Mouse (Mus musculus) lung, postnatal 0 days (tissue): Measurements from ENCODE around the gene St3gal6.

Source experiments
- CTCF ChIP-seq: IDR thresholded peaks from 2 replicates; pipeline ENCODE4 v1.5.1; 2016; ENCODE audit warnings: antibody characterized with exemption, mild to moderate bottlenecking
- EP300 ChIP-seq: IDR thresholded peaks from 2 replicates; pipeline ENCODE4 v1.6.1; 2016; ENCODE audit warnings: antibody characterized with exemption, mild to moderate bottlenecking, control low read depth

- TF ChIP-seq CTCF (no peak), EP300 (no peak)
These were observed 19.1 kb downstream of the St3gal6 start for GRCm38 (mm10) chr16:58504945-58505344.
